Mouse (Mus musculus) layer of hippocampus, adult 9-10 months (tissue): Measurements from ENCODE around the gene Ak1.

Source experiments
- DNase-seq: peaks from one replicate; pipeline ENCODE4 v3.0.0; 2022; ENCODE audit warnings: low spot score

Gene Ak1

DNA sequence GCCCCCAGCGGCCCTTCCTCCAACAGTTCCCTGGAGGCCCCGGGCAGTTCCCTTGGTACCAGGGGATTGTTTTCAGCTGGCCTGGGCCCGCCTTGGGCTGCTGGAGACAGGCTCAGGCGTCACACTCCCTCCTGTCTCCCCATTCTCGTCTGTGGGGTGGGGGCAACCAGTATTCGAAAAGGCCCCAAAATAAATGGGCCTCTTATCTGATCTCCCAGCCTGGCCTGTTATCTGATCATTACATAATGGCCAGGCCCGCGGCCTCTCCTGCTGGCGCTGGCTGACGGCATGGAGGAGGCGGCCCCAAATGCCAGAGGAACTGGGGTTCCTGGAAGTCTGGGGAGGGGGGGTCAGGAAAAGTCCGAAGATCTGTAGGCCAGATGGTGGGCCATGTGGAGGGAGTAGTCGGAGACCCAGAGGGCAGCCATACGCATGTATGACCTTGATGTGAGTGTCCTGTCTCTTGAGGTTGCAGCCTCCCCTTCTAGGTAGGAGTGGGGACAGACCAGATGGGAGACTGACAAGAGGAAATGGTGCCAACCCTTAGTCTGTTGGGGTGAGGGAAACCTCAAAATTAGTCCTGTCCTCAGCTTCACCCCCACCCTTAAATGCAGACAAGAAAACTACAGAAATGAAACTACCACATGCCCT is 33.3 kb downstream of the Ak1 start:
- no peak for DNase-seq

DNA sequence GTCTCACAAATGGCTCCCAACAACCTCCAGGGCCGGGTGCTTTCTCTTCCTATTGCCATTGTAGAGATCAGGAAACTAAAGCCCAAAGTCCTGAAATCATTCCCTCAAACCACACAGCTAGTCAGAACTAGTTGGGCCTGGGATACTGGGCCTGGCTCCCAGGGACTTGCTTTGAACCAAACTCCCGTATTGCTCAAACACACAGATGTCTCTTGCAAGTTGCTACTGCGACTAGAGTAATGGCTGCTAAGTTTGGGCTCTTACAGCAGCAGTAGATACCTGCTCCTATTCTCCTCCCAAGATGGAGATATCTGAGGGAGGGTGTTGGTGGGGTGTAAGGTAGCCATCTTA is 33.8 kb downstream of the Ak1 start:
- DNase-seq = no peak

DNA sequence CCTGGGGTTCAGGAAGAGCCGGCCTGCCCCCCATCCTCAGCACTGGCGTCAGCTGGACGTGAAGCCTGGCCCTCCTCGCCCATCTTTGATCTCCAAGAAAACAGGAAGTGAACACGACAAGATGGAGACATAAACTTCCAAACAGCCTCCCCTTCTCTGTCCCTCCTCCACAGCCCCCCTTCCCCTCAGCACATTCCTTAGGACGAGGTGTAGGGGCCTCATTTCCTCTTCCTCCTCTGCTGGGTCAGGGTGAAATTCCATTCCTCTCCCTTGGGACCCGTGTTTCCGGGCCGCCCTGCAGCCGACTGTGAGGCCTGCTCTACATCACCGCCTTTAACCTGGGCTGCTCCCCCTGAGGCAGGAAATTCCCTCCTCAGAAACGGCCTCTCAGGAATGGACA is 34.3 kb downstream of the Ak1 start:
- DNase-seq = no peak

DNA sequence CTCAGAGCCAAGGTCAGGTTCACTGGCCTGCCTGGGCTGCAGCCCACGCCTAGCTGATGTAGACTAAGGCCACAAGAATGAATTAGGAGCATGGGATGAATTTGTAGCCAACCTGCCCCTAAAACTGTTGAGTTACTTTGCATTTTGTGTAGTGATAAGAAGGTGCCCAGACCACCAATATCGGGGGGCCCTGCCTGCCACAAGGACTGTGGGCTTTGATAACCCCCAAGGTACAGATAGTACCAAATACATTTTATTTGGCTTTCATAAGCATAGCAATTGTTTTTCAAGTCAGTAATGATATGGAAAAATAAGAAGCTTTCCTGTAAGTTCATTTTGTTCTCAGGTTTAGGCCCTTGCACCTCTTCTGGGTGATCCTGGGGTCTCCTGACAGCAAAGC is 37.3 kb downstream of the Ak1 start:
- no peak for DNase-seq

DNA sequence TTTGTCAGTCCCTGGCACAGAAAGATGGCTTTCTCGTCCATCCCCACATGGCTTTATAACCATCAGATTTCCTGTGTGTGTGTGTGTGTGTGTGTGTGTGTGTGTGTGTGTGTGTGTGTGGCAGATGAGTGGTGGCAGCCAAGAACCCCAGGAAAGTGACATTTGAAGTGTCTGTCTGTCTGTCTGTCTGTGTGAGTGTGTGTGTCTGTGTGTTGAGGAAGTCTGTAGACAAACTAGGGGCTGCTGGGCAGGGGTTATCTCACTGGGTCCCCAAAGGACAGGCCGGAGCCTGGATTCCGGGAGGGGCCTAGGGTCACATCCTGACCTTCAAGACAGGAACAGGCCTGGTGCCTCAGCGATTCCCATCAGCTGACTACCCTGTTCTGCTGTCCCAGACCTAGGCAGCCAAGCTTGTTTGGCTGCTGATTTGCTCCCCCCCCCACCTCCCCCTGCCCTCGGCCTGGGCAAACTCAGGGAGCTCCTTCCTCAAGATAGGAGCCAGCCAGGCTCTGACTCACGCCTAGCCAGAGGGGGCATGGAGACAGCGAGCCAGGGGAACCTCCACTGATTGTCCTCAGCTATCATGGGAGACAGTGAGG is 40.0 kb downstream of the Ak1 start:
- DNase-seq = no peak

DNA sequence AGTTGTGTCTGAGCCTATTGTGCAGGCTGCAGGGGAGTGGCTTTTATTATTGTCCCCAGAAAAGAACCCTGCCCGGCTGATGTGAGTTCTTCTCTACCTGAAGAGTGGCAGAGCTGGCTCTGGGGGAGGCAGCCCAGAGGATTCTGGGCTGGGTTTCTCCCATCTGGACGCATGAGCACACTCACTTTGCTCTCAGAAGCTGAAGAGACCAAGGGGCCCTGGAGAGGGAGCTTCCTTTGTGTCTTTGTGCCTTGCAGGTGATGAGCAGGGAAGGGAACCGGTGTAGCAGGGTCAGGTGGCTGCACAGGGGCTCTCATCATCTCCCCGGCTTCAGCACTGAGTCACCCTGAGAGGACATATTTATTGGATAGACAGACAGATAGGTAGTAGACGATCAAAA is 40.7 kb downstream of the Ak1 start:
- no peak for DNase-seq

DNA sequence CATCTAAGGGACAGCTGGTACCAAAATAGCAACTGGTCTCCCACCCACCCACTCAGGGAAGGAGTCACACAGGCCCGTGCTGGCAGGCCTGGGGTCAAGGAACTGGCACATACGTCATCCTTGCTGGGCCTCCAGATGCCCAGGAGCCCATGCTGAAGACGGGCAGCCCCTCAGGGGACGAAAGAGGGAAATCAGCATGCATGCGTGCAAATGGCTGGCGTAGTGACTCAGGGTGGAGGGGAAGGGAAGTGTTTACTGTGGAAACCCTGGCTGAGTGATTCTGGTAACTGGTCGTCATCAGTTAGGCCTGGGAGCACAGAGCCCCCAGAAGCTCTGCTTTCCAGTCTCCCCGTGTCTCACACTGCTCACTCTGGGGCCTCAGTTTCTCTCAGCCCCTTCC is 43.8 kb downstream of the Ak1 start:
- no peak for DNase-seq

DNA sequence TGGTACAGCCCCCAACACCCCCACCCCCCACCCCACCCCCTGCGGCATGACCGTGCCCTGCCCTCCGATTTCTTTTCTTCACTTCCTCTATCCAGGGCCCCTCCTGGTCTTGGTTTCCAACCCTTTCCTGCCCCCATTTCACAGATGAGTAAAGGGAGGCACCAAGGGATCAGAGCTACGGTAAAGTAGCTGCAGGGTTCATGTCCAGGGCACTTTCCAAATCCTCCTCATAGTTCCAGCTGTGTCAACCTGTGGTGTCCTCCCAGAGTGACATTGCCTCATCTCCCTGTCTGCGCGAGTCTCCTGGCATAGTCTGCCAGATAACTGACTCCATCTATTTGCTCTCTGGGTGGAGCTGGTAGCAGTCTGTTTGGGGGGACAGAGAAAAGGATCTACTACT is 44.3 kb downstream of the Ak1 start:
- no peak for DNase-seq

DNA sequence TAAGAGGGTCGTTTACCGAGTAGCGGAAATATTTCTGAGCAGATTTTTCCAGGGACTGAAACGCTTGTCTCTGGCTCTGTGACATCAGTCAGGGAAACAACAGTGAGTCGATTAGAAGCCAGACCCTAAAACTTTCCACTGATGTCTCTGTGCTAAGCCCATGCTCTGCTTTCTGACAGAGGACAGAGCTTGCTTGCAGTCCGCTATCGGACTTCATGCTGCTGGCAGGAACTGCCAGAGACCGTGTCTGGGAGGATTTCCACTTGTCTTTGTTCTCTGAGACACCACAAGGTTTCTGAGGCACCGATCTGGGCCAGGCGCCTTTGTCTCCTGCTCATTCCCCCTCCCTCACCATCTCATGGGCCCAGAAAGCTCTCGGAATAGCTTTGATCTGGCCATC is 46.2 kb downstream of the Ak1 start:
- no peak for DNase-seq

DNA sequence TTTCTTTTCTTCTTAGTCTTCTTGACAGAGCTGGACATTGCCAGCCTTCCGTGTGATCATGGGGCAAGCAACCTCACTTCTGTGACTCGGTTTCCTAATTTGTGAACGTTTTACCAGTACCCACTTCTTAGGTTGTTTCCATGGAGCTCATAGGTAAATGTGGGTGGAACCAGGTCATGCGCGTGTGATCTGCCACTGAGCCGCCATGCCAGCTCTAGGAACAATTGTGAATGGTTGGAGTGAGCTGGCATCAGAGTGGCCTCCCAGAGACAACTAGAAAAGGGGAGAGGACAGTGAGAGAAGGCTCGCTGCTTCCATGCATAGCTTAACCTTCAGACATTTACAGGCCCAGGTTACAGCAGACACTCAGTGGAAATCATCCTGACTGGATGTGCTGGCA is 46.6 kb downstream of the Ak1 start:
- no peak for DNase-seq

DNA sequence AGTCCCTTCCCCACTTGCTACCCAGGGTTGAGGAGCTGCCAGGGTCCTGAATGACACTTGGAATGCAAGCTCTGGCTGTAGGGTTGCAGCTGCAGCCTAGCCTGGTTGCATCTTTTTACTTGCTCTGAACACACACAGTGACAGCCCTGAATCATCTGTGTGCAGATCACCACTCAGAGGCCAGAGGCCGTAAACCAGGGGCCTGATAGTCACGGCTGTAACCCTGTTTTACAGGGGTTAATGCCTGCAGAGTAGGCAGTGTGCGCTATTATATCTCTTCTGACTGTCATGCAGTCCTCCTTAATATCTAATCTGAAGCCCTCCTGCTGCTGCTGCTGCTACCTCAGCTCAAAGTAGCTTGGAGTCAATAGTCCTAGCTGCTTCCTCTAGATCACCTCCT is 48.3 kb downstream of the Ak1 start:
- no peak for DNase-seq

DNA sequence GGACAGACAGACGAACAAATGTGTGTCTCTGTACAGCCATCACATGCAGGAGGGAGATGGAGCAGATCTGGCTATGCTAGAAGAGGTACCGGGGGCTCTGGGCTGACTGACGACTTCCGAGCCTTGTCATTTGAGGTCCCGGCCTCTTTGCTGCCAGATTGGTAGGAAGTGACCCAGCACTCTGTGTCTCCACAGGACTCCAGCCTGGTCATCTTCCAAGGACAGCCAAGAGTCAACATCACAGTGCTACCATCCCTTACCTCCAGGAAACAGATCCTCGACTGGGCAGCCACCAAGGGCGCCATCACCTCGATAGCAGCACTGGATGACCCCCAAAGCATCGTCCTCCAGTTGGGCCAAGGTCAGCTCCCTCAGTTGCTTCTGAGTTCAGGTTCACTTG is 49.6 kb downstream of the Ak1 start:
- no peak for DNase-seq

DNA sequence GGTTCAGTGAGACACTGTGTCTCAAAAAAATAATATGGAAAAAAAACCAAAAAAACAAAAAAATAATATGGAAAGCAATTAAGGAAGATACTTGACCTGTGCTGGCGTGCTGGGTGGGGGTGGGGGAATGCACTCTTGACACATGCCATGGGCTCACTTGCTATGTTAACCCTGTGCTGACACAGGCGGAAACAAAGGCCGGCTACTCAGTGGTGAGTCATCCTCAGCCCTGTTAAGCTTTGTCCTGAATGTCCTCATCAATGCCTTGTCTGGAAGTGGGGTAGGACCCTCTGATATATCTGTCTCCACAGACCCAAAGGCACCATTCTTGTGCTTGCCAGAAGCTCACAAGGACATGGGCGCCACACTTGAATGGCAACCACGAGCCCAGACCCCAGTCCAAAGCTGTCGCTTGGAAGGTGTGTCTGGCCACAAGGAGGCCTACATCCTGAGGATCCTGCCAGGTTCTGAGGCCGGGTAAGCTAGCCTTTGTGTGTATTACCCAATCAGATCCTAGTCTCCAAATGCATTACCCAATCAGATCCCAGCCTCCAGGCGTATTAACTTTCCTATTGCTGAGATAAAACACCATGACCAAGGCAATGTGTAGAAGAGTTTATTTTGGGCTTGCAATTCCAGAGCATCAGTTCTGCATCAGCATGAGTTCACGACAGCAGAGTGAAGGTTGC is 50.5 kb downstream of the Ak1 start:
- DNase-seq = no peak

DNA sequence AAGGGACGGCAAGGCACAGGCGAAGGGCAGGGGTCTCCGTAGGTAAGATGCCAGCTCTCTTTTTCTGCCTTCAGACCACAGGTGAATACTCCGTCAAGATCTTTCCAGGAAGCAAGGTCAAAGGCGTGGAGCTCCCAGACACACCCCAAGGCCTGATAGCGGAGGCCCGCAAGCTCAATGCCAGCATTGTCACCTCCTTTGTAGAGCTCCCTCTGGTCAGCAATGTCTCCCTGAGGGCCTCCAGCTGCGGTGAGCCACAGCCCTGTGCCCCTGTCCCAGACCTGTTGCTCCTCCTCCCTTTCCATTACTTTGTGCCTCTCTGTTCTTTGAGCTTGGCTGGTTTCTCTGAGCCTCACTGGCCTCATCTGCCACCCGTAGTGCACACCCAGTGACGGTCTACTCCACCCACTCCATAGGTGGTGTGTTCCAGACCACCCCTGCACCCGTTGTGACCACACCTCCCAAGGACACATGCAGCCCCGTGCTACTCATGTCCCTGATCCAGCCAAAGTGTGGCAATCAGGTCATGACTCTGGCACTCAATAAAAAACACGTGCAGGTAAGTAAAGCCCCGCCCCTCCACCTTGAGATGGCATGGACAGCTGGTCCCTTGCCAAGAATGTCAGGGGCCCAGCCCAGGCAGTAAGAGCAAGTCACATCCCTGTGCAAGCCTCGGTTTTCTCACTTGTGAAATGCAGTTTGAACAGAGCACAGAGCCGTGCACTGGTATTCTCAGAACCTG is 51.8 kb downstream of the Ak1 start:
- DNase-seq = no peak

DNA sequence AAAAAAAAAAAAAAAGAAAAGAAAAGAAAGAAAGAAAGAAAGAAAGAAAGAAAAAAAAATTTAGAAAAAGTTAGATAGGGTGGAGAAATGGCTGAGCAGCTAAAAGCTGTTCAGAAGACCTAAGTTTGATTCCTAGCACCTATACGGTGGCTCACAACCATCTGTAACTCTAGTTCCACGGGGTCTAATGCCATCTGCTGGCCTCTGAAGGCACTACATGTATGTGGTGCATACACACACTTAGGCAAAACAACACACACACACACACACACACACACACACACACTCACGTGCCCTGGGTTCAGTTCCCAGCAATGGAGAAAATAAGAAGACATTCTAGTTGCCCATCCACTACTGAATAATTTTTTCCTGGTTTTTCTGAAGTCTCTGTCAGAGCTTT is 55.3 kb downstream of the Ak1 start:
- no peak for DNase-seq

DNA sequence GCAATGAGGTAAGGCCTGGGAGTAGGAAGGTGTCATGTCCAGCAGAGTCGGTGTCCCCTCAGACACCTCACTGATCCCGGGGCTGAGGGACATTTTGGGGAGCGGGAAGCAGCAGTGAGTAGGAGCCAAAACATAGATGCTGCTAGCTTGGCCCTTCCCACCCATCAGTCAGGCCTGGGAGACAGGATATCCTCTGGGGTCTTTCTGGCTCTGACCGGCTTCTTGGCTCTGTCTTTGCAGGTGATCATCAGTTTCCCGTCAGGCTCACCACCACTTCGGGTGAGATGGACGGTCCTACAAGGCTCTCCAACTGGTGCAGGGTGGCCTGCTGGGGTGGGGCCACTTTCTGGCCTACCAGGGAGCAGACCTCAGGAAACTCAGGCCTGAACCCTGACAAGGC is 56.1 kb downstream of the Ak1 start:
- no peak for DNase-seq

DNA sequence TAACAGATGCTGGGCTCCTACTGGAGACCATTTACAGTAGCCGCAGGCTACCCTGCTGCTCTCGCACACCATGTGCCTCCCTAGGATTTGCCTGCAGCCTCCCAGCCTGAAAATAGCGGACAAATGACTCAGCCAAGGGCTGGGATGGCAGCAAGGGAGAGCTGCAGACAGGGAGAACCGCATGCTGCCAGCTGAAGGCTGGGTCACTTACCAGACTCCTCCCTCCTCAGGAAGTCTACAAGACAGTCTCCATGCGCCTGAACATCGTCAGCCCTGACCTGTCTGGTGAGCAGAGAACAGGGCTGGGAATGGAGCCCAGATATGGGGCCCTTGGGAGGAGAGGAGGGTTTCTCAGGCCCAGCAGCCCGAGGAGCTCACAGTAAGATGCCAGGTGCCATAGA is 58.5 kb downstream of the Ak1 start:
- DNase-seq = no peak

DNA sequence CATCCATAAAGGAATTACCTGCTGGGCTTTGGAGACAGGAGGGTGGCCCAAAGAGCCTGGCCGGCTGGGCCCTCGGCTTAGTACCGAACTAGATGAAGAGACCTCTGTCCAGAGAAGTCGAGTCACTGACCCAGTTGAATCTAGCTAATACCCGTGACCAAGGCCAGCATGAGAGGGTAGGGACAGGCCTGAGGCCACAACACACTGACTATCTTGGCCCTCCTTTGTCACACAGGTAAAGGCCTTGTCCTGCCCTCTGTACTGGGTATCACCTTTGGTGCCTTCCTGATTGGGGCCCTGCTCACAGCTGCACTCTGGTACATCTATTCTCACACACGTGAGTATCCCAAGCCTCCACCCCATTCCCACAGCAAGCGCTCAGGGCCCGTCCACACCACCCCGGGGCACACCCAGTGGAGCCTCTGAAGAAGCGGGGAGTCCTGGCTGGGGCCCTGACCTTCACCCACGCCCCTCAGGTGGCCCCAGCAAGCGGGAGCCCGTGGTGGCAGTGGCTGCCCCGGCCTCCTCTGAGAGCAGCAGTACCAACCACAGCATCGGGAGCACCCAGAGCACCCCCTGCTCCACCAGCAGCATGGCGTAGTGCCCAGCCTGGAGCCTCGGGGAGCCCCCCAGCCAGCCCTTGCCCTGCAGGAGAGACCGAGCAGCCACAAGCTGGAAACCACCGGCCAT is 59.5 kb downstream of the Ak1 start:
- no peak for DNase-seq

DNA sequence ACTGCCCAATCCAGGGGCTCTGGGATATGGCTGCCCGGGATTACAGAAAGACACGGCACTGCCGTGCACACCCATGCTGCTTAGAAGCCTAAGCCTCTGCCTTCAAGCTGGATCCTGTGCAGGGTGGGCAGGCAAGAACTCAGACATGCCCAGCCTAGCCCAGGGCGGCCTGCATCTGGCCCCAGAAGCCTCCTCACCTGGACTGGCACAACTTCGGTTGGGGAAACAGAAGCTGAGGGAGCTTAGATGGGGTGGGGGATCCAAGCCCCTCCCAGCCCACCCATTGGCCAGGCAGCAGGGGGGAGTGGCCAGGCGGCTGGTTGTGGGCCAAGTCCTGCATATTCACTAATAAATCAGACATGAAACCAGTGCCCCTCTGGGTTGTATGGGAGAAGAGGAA is 60.2 kb downstream of the Ak1 start:
- DNase-seq = no peak

DNA sequence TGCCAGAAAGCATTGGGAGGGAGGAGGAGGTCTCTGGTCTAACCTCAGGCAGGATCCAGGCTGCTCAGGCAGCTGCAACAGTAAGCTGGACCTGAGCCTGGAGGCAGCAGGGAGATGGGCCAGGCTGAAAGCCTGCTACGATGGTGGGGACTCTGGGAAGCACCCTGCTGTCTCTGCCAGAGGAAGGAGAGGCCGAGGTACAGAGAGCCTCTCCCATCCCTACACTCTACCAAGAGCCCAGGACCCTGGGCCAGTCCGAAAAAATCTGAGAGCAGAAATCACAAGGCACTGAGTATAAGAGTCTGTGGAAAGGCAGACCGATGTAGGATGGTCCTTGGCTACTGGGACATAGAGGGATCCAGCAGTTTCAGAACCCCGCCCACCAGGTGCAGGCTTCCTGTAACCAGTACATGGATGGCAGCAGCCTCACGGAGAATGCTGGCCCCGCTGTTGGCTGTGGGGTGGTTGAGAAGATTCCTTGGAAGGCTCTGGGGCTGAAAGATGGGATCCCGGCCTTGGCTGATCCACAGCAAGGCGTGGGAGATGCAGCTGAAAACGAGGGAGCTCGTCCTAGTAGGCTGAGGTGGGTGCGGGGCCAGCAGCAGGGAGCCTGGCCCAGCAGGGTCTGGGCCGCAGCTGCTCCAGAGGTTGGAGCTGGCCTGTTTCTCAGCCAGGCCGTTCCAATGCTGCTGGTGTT is 61.3 kb downstream of the Ak1 start:
- DNase-seq = no peak

DNA sequence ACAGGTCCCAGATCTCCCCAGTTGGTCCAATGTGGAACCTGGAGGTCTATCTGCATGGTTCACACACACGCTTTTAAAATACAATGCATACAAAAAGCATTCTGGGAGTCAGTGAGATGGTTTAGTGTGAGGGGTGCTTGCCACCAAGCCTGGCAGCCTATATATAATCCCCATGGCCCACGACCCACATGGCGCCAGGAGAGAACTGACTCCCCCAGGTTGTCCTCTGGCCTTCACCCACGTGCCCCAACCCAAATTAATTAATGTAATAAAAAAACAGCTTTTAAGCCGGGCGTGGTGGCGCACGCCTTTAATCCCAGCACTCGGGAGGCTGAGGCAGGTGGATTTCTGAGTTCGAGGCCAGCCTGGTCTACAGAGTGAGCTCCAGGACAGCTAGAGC is 62.1 kb downstream of the Ak1 start:
- no peak for DNase-seq
